Mouse (Mus musculus) granulocyte monocyte progenitor cell, adult 5-6 weeks (primary cell): Measurements from ENCODE around the gene Supt4a. TPM values are rescaled to one million over a fixed set of nuclear protein-coding genes. Genes with fewer than 3 reads are reported as not detected.

Experiments
- ATAC-seq: replicated peaks from 2 replicates; pipeline ENCODE4 v1.8.0; 2016; ENCODE audit warnings: mild to moderate bottlenecking, moderate TSS enrichment, inconsistent platforms; ENCODE audit not compliant: poor library complexity, severe bottlenecking
- total RNA-seq, 2 experiments: library from RNA; stranded (forward) in 1 of 2; stranded (reverse) in 1 of 2; fragments of 200-712, 200-1000 nt in 1 of 2; fragments of >200 nt in 1 of 2; fragmentation: Nextera tagmentation in 1 of 2; gene quantifications; 2 replicates each; pipeline ENCODE4 v1.2.3; 2014 to 2017

The Supt4a gene
- total RNA-seq, 2 experiments from 2014 or later = 81.1 to 130 TPM

- no peak for ATAC-seq
Observed at GRCm38 (mm10) chr11:87722891-87723290, 14.5 kb upstream of the Supt4a start.

DNA sequence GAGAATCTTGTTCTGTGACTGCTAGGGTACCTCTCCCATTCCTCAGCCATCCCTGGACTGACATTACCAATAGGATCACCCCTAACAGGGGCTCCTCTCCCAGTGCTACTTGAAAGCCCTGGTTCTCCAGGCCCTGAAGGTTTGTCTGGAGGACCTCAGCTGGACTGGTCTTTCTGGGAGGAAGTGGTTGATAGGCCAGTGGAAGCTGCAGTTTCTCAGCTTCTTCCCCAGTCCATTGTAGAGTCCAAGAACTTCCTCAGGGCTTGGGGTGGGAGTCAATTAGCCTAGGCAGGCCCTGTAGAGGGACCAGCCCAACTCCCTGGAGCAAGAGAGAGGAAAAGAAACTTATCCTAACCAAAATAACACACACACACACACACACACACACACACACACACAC is 11.8 kb upstream of the Supt4a start:
- peak; percentile 55 for ATAC-seq

DNA sequence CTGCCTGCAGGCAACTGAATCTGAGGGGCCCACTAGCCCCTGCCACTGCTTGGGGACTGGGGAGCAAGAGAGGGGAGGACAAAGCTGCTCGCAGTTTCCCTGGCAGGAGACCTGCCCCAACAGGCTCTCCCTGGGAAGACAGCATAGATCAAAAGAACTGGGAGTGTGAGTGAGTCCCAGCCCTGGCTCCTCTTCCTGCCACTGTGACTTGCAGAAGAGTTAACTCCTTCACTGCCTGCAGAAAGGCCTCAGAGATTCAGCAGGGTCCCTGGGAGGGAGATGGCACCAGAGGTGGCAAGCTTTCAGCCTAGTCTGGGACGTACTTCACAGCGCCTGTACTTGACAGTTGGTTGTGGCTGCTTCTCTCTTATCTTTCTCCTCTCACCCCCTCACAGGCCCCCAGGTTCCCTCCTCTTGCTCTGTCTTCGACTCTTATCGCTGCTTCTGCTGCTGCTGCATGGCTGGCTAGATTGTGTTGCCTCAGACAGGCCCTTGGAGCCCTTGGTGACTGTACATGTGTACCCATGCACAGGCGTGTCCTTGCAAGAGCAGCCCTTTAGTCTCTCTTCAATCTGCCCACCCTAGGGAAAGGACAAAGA is 11.3 kb upstream of the Supt4a start:
- peak; percentile 35 for ATAC-seq

DNA sequence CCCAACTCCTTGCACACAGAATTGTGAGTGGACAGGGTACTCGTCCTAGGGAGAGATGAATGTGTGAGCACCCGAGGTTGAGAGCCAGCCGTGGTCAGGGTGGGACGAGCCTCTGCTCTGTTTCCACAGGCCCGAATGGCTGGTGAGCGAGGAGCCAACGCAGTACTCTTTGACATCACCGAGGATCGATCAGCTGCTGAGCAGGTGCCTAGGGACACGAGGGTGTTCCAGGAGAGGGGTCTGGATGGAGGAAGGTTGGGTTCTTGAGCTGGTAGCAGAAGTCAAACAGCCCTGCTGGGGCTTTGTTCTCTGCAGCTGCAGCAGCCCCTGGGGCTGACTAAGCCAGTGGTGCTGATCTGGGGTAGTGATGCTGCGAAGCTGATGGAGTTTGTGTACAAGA is 10.3 kb upstream of the Supt4a start:
- ATAC-seq = no peak

DNA sequence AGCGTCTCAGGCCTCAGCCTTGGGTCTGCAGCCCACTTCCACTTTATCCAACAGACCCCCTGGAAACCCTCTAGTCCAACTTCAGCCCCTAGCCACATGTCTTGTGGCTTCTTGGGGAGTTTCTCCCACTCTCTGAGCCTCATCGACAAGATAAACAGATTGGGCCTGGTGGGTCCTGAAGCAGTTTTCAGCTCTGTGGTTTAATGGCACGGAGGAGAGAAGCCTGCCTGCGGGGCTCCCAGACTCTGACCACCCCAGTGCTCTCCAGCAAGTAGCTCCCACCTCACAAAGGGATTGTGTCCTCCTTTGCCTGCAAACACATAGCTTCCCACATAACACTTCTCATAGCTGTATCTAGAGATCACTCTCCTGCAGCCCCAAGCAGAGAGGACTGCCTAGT is 9.9 kb upstream of the Supt4a start:
- ATAC-seq = no peak

DNA sequence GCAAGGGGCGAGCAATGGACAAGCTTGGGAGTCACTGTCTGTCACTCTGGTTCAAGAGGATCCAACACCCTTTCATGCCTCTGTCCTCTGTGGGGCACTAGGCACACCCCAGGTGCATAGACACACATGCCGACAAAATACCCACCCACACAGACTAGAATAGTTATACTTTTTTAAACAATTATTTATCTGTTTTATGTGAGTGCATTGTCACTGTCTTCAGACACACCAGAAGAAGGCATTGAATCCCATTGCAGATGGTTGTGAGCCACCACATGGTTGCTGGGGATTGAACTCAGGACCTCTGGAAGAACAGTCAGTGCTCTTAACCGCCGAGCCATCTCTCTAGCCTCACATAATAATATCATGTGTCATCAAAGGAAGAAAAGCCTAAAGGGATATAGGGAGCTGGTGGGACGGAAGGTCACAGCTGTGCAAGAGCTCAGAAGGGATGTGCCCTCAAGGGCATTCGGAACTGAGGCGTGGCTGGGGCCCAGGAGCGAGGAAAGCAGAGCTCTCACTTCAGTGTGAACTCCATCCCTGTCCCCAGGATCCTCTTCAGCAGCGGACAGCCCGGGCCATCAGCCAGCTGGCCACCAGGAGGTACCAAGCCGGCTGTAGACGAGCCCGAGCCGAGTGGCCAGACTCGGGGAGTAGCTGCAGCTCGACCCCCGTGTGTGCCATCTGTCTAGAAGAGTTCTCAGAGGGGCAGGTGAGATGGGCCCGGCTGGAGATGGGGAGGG is 8.3 kb upstream of the Supt4a start:
- ATAC-seq = no peak

- no peak for ATAC-seq
Observed at GRCm38 (mm10) chr11:87729593-87730185, 7.7 kb upstream of the Supt4a start.

- ATAC-seq = no peak
Observed at GRCm38 (mm10) chr11:87730652-87731310, 6.6 kb upstream of the Supt4a start.

DNA sequence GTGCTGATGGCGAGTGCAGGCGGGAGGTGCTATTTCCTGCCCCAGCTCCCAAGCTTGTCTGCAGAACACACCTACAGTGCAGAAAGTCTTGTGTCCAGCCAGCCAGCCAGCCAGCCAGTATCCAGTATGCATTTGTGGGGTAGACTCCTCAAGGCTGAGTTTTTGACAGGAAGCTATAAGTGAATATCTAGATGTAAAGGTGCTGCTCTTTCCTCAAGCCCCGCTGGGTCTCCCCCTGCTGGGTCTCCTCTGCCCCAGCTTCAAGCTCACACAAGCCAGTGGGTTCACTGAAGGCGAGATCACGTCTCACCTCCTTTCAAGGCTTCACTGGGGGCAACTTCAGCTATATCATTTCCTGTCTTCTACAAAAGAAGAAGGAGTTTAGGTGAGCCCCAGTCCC is 3.0 kb upstream of the Supt4a start:
- no peak for ATAC-seq

DNA sequence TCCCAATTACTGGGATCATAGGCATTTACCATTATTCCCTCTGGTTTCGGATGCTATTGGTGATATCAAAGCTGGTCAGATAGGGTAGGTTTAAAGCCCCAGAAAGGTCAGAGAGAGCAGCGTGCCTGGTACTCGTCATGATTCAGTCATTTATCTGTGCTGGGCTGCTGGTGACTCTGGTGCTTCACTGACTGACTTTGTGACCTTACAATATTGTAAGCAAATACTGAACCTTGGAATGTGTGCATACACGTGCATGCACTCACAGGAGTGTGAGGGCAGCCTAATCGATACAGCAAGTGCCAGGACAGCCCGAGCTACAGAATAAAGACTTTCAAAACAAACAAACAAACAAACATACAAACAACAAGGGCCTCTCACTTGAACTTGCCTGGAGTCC is 1.7 kb upstream of the Supt4a start:
- no peak for ATAC-seq

DNA sequence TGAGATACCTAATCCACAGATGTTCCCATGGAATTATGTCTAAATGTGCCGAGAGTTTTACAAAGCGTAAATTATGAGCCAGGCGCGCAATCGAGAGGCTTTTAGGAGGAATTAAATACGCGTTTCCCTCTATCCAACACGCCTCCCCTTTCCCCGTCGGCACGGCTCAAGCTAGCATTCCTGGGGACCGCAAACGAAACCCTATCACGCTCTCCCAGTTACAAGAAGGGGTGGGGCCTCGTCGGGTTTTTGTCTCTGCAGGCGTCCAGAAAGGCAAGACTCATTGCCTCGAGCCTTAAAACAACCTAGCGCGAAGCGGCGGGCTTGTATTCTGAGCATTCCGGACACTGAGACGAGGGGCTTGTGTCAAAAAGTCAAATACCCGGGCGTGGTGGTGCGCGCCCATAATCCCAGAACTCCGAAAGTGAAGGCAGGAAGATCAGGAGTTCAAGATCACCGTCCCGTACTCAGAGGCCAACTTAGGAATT is 661 bp upstream of the Supt4a start:
- peak; percentile 38 for ATAC-seq

DNA sequence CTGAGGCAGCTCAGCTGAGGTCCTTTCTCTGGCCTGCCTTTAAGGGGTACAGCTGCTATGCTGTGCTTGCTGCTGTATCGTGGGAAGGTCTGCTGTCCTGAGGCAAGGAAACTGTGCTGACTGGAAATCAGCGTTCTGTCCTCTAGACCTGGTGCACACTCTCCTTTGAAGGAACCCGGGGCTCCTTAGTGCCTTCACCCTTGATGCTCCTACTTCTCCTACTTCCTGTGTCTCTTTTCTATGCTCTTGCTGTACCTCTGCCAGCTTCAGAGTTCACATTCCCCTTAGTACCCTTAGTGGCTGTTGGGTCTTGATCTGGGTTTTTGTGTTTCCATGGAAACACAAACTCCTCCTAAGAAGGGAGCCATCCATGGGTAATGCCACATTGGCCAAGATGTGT is 6.3 kb downstream of the Supt4a start:
- ATAC-seq = no peak

GRCm38 (mm10) chr11:87744964-87745363 is 7.6 kb downstream of the Supt4a start:
- no peak for ATAC-seq

DNA sequence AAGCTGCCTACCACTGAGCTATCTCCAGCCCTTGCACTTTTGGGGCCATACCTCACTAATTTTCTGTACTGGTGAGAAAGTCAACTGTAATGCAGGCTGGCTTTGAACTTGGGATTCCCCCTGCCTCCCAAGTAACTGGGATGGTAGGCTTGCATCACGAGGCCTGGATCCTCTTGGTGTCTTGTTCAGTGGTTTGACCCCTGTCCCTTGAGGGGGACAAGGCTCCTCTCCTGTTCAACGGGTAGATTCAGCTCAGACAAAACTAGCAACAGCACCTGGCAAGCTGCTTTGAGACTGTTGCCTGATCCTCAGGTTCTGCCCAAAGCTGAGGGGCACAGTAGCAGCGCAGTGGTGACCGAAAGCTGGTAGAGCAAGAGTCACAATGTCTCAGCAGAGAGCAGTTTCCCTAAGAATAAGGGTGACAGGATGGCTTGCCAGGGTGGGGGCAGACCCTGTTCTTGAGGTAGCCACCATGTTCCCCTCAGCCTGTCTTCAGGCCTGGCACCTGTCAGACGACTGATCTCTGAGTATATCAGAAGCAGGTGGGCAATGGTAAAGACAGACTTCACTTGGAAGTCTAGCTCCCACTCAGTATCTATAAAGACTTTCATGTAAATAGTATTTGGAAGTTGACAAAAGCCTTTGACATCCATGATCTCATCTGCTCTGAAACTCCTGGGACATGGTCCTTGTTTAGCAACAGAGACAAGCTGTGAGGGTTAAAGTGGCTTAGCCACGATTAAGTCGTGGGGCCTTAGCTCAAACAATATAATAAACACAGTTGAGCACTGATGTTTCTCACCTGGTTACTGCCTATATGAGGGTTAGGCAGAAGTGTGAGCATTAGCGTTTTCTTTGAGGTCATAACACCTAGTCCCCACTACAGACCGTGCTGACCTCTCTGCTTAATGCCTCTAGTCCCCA is 8.5 kb downstream of the Supt4a start:
- ATAC-seq = no peak

DNA sequence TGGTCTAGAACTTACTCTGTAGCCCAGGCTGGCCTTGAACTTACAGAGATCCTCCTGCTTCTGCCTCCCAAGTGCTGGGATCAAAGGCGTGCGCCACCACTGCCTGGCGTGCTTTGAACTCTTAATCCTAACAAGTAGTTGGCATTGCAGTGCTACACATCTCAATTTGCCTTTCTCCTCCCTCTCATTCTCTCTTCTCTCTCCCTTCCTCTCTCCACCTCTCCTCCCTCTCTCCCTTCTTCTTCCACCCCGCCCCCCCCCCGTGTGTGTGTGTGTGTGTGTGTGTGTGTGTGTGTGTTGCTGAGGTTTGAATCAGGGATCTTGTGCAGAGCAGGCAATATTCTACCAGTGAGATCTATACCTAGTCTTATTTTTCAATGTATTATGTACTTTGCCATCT is 10.0 kb downstream of the Supt4a start:
- ATAC-seq = no peak

DNA sequence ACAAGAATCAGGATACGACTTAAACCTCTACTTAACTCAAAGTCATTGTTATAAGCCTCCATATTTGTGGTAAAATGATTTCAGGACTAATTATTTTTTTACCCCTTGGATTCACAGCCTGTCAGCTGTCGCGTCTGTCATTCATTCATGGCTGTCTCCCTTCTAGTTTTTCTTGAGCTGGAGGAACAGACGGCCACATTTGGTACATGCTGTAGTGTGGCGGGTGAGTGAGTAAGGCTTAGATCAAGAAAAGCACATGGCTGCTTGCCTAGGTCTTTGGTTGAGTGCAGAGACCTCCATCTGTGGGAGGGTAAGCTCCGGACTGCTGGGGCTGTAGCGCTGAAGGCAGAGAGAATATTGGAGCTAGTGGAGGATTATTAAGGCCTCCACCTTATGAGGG is 10.4 kb downstream of the Supt4a start:
- no peak for ATAC-seq

GRCm38 (mm10) chr11:87748132-87749119 is 11.1 kb downstream of the Supt4a start:
- peak; percentile 49 for ATAC-seq

DNA sequence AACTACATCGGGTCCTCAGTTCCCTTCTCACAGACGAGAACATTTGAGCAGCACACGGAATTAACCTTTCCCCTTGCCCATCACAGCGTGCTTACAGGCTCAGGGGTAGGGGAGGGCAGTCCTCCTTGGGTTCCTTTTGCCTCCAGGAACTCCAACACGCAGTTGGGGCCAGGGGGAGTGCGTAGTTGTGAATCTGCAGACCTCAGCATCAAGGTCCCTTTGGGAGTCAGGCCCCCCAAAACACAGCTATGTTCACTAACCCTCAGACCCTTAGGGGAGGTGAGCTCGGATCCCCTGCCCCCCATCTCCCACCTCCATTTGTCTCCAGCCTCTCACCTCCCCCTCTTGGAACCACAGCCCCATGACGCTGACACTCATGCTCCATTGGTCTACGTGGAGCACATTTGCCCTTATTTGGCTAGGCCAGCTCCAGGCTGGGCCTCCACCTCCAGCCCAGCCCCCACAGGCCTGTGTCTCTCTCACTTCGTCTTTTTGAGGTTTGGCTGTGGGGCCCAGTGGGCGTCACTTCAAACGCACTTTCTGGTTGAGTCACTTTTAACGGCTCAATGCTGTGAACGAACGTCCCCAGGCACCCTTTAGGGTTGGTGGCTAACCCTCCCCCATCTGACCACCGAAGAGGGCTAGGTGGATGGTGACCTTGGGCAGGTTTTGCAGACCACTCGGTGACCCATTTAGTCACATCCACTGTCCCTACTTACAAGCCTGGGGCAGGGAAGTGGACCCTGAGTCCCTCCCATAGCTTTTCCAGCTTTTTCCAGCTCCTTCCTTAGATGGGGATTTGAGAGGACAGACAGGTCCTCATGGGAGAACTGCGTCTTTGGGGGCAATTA is 12.1 kb downstream of the Supt4a start:
- ATAC-seq = peak; percentile 68
